7 mouse cellular contexts compared by ENCODE assay signal in the genomic region with DNA sequence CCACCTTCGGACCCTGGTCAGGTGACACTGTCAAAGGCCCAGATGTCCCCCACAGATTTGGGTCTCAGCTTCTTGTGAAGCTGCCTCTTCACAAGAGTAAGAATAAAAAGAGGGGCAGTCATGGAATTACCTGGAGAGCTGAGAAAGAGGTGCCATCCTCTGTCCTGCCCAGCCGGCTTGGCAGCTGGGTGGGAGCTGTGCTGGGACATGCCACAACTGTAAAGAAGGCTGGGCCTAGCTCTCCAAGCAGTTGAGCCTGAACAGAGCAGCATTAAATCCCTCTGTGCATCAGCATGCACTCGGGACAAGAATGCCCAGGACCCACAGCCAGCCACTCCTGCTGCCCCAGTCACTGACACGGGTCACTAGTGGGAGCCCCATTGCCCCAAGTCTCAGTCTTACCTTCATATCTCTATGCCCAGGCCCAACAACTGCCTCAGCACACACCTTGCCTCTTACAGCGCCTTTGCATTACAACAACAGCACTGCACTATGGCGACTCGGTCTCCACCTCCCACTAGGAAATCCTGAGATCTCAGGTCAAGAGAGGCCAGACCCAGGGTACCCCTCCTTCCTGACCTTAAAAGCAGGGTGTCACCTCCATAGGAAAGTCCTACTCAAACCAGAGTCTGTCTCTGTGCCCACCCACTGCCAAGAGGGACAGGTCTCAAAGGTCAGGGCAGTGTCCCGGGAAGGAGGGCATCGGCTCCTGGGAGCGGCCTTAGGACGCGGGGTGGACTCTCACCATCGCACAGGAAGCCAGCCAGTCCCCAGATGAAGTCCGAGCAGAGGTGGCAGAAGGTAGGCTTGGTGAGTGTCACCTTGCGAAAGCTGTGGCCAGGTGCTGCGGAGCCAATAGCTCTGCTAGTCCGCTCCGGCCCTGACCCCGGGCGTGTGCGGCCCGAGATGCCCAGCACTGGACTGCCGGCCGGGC. TPM values are rescaled to one million over a fixed set of nuclear protein-coding genes. Genes with fewer than 3 reads are reported as not detected.
DNase-seq lines count a peak whose midpoint lies in the region; ATAC-seq and TF ChIP-seq lines count a peak whose summit lies in the region.

TSS of gene Idua (plus strand) at position 634 of the 934 bp plus-strand sequence.

- WGBS in spleen, adult 2 months = 11% methylated on average over 24 of the region's 24 CpGs
- WGBS in heart, embryonic 13.5 days = 13% methylated on average over 24 of the region's 24 CpGs
- 9% methylated on average over 24 of the region's 24 CpGs for WGBS in midbrain, postnatal 0 days

- TF ChIP-seq POLR2A in spleen, adult 2 months (IDR thresholded peaks at IDR 0.05; ENCODE audit: low read depth, low read length) = no peak

- no peaks in the 10 kb centered on the region for H3K9me3 ChIP-seq in heart, embryonic 13.5 days
- no peaks in the 10 kb centered on the region for H3K9me3 ChIP-seq in midbrain, postnatal 0 days (ENCODE audit: low read length)

- peak within 1 kb of the TSS; percentile 95 for H3K4me2 ChIP-seq in heart, embryonic 13.5 days
- peak within 1 kb of the TSS; percentile 94 for H3K4me2 ChIP-seq in midbrain, postnatal 0 days (ENCODE audit: low read depth, low read length, poor library complexity, severe bottlenecking)

- DNase-seq in spleen, adult 2 months (ENCODE audit: low read depth in 1 of 2, low spot score in 2 of 2) = no peak
- DNase-seq in spleen, postnatal 14 days (ENCODE audit: low spot score in 2 of 2) = no peak
- no peak for DNase-seq in layer of hippocampus, postnatal 25 days (ENCODE audit: extremely low spot score in 1 of 2, low spot score in 1 of 2)
- no peak for DNase-seq in midbrain, postnatal 0 days (ENCODE audit: low spot score)
- no peak for DNase-seq in gastrocnemius, postnatal 25 days

- 0 out of 2 replicates have a peak, but pooled peaks have one; percentile 2 for ATAC-seq in heart, embryonic 13.5 days (ENCODE audit: extremely low read depth, insufficient number of reproducible peaks, low FRiP score, low TSS enrichment)
- peak; percentile 41 for ATAC-seq in midbrain, postnatal 0 days (ENCODE audit: low FRiP score)

- no peak within 1 kb of the TSS; the same call in 1 of the 2 replicates for H3K27ac ChIP-seq in spleen, adult 2 months (ENCODE audit: insufficient read depth, low read length)
- H3K27ac ChIP-seq in brown adipose tissue, adult 24 weeks (replicated peaks; ENCODE audit: low read depth, low read length) = 0 out of 2 replicates have a peak within 1 kb of the TSS, but pooled peaks have one; percentile 6
- H3K27ac ChIP-seq in heart, embryonic 13.5 days (replicated peaks) = peak within 1 kb of the TSS; percentile 21; the same call in 1 of the 2 replicates
- peak within 1 kb of the TSS; percentile 51 for H3K27ac ChIP-seq in midbrain, postnatal 0 days (ENCODE audit: low read depth, low read length)

- peaks cover 8% of the 10 kb centered on the region for H3K36me3 ChIP-seq in spleen, adult 2 months (ENCODE audit: control insufficient read depth, insufficient read depth, low read length)
- H3K36me3 ChIP-seq in heart, embryonic 13.5 days = peaks cover 33% of the 10 kb centered on the region
- H3K36me3 ChIP-seq in midbrain, postnatal 0 days (ENCODE audit: insufficient read depth, low read length) = peaks cover 26% of the 10 kb centered on the region

- no peaks in the 10 kb centered on the region for H3K27me3 ChIP-seq in spleen, adult 2 months (ENCODE audit: control insufficient read depth, insufficient read depth, low read length)
- peaks cover 10% of the 10 kb centered on the region for H3K27me3 ChIP-seq in heart, embryonic 13.5 days (replicated peaks)
- no peaks in the 10 kb centered on the region for H3K27me3 ChIP-seq in midbrain, postnatal 0 days (ENCODE audit: insufficient read depth, low read length)

- H3K4me3 ChIP-seq in spleen, adult 2 months (ENCODE audit: extremely low read depth, insufficient read depth, insufficient read length) = peak within 1 kb of the TSS; percentile 87
- H3K4me3 ChIP-seq in brown adipose tissue, adult 24 weeks (ENCODE audit: insufficient read depth, low read depth, low read length) = peak within 1 kb of the TSS; percentile 93
- H3K4me3 ChIP-seq in heart, embryonic 13.5 days = peak within 1 kb of the TSS; percentile 74
- H3K4me3 ChIP-seq in midbrain, postnatal 0 days (ENCODE audit: low read depth, low read length) = peak within 1 kb of the TSS; percentile 93

- no peak for TF ChIP-seq CTCF in spleen, adult 2 months (IDR thresholded peaks at IDR 0.05; ENCODE audit: extremely low read depth, insufficient read depth, insufficient read length, insufficient replicate concordance)
- no peak for TF ChIP-seq CTCF in midbrain, postnatal 0 days (IDR thresholded peaks at IDR 0.05)

- peak within 1 kb of the TSS; percentile 89 for H3K9ac ChIP-seq in heart, embryonic 13.5 days
- peak within 1 kb of the TSS; percentile 96 for H3K9ac ChIP-seq in midbrain, postnatal 0 days (replicated peaks; ENCODE audit: low read length, poor library complexity, severe bottlenecking)

- peaks cover 7% of the 10 kb centered on the region; the same call in 1 of the 2 replicates for H3K4me1 ChIP-seq in spleen, adult 2 months (ENCODE audit: control insufficient read depth, insufficient read depth, insufficient read length)
- peaks cover 5% of the 10 kb centered on the region for H3K4me1 ChIP-seq in brown adipose tissue, adult 24 weeks (ENCODE audit: control insufficient read depth, insufficient read depth, insufficient read length, low read length)
- peaks cover 15% of the 10 kb centered on the region for H3K4me1 ChIP-seq in heart, embryonic 13.5 days
- peaks cover 6% of the 10 kb centered on the region; the same call in 1 of the 2 replicates for H3K4me1 ChIP-seq in midbrain, postnatal 0 days (ENCODE audit: insufficient read depth, low read length)

RNA-seq across cellular contexts. Expression of gene Idua, which starts in this region (rescaled TPM):
- polyA plus RNA-seq in spleen, adult 2 months (2012; rRNA removed) = 35.8 and 37.1 TPM in 2 replicates
- polyA plus RNA-seq in brown adipose tissue, adult 24 weeks (2012; ENCODE audit: insufficient read depth, insufficient read length, missing spikeins) = 3.4 and 6.3 TPM in 2 replicates
- 13.5 and 15.4 TPM in 2 replicates for polyA plus RNA-seq in heart, embryonic 13.5 days (2015; fragmentation: Nextera tagmentation; extraction: Ambion mirVana)
- total RNA-seq in layer of hippocampus, postnatal 25 days (2021) = 10 to 100 TPM; 10.4 to 19.6 TPM
- 9.2 and 10.9 TPM in 2 replicates for total RNA-seq in midbrain, postnatal 0 days (2014; rRNA removed)
- 8.8 and 9.8 TPM in 2 replicates for polyA plus RNA-seq in midbrain, postnatal 0 days (2015; fragmentation: Nextera tagmentation; extraction: Ambion mirVana)
- 1 to 10 TPM; 7.8 to 9.4 TPM for total RNA-seq in gastrocnemius, postnatal 25 days (2021)
